Mouse (Mus musculus) liver, embryonic 14.5 days (tissue): ENCODE measurements around the gene Sytl3.
"Not testable (repeated sequence)": the region's sequence is repeated elsewhere in the genome, so short reads cannot be mapped to it uniquely, and the experiment has no call there.

Source experiments
- CTCF ChIP-seq: IDR thresholded peaks from 2 replicates; pipeline ENCODE4 v1.5.1; 2016; ENCODE audit warnings: antibody characterized with exemption, low read depth, control low read depth
- EP300 ChIP-seq: IDR thresholded peaks from 2 replicates; pipeline ENCODE4 v1.6.1; 2016; ENCODE audit warnings: antibody characterized with exemption, low read depth

DNA sequence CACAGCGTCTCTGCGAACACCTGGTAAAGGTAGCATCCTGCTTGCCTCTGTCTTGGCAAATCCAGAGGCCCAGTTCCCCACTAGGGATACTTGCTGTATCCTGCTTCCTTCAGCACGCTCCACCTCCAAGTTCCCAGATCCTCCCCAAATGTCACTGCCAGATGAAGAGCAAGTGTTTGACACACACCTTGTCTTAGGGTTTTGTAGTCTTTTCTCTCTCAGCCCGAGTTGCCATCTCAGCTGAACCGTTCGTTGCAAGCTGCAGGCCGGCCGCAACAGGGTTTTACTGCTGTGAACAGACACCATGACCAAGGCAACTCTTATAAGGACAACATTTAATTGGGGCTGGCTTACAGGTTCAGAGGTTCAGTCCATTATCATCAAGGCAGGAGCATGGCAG is 12.1 kb upstream of the Sytl3 start:
- TF ChIP-seq CTCF, EP300: not testable (repeated sequence)
